Mouse (Mus musculus): ENCODE measurements around the gene Vwa5b1.

The Vwa5b1 gene

DNA sequence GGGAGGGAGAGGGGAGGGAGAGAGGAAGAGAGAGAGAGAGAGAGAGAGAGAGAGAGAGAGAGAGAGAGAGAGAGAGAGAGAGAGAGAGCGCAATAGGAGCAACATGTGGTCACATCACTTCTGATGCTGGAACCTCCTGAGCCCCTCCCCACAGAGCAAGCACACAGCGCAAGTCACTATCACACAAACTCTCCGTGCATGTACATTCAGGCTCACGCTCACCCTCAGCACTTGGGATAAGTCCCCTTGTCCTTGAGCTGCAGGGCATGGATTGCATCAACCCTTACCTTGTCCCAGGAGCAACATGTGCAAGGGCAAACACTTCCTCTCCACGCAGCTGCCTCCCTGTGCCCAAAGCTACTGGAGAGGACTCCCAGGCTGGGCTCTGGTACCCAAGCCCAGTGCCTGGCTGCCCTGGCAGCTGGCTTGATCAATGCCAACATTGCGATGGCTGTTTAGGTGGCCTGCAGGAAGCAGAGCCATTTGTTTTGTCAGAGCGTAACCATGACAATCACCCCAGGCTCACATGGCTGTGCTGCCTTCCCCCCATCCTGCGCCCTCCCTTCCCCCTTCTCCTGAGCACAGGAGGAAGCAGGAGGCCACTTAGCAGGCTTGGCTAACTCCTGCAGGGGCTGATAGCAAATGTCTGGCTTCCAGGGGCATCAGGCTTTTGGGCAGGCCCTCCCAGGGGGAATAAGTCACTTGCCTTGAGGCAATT is at the start of gene Vwa5b1:
TSS of gene Vwa5b1 (minus strand) at position 457 of the 718 bp plus-strand sequence.
- DNase-seq, result no peak

DNA sequence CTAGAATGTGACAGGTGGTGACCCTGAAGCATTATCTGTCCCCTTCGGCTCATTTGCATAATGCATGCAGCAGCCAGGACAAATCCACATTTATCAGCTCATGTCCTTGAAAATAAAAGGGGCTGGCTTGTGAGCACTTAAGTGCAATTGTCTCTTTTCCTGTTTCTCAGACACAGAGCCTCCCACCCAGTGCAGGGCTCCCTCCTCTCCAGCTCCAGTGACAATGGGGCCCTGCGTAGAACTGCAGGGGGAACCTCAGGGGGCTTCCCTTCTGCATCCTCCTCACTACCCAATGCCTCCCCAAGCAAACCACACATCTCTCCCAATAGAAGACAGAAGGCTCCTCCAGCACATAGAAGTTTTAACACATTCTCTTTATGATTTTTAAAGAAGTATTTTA is 47.1 kb upstream of the Vwa5b1 start:
- no peak for DNase-seq

DNA sequence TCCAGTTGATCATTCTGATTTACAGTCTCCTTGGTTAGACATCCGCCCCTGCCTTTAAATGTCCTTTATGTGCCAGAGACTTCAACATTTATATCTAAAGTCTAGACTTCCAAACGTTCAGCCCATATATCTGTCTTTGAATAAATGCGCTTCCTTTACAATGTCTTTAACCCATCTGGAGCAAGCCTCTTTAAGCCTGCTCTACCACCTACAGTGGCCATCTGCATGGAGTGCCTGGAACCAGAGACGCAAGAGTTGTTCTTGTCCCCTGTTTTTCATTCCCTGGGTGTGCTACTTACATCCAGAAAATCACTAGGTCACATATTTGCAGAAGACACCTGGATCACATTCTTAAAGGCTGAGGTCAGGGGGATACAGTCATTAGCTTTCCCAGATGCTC is 44.4 kb upstream of the Vwa5b1 start:
- no peak for DNase-seq

DNA sequence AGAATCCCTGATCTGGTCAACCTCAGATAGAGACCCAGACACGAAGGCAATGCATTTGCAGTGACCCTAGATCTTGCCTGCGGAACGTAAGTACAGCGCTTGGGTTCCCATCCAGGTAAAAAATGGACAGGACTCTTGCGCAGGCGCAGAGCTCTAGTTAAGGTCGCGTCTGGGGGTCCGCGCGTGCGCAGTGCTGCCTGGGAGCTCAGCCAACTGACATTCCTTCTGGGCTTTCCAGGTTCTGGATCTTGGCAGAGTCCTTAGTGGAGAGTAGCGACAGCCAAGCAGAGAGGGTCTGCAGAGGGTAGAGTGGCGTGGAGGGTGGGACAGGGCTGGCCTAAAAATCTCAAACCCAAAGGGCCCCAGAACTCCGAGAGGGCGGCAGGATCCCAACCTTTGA is 41.9 kb upstream of the Vwa5b1 start:
- DNase-seq, result no peak

DNA sequence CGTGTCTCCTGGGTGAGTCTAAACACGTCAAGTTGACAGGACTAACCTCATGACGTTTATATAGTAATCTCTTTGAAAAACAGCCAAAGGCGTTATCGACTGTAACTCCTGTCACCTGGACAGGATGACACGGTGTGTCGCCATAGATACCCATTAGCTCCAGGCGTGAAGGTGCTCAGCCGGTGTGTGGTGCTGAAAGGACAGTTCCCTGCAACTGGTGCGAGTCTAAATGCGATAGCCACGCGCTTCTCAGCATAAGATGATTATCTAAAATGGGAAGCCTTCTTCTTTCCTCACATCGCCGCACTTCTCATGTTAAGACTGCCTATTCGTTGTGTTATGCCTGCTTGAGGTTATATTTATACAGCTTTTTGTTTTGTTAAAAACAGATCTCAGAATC is 40.8 kb upstream of the Vwa5b1 start:
- DNase-seq, result no peak

DNA sequence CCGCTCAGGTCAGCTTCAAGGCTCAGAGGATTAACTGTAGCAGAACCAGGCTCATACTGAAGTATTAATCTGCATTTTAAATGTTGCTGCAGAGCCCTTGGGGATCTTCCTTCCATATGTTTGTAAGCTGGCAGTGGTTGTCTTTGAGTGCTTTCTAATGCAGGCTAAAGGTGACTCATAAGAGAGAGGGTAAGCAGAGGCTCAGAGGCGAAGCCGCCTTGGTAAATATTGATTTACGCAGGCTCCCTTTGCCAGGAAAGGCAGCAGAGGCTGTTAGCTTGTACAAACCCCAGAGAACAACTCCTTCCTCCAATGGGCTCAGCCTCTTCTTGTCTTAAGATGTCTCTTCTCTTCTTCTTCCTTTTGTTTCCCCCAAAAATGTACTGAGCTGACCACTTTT is 36.5 kb upstream of the Vwa5b1 start:
- no peak for DNase-seq

DNA sequence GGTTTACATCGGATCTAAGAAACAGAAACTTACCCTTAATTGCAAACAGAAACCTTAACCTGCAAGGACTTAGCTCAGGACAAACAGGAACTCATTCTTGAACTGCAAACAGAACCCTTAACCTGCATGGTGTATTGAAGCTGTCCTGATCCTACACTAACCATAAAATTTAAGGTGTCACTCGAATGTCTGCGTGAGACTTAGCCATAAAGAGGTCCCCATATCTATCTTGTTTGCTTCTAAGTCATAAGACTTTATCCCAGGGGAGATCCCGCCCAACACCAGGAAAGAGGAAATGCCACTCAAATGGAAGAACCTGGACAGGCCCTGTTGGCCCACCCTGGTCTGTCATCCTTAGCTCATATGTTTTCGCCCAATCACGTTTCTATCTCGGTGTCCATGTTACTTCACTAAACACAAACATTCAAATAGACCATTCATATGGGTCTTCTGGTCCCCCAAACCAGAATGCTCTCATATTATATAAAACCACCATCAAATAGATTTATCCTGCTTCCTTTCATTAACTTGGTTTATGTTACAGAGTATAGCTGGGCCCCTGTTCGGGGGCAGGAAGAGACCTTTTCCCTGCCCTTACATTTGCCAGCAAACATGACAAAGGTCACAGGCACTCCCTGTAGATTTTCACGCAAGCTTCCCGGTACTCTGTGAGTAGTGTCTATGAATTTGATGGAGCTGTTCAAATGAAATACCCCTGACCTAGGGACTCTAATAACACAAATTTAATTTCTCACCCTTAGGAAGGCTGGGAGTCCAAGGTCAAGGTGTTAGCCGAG is 34.6 kb upstream of the Vwa5b1 start:
- no peak for DNase-seq

DNA sequence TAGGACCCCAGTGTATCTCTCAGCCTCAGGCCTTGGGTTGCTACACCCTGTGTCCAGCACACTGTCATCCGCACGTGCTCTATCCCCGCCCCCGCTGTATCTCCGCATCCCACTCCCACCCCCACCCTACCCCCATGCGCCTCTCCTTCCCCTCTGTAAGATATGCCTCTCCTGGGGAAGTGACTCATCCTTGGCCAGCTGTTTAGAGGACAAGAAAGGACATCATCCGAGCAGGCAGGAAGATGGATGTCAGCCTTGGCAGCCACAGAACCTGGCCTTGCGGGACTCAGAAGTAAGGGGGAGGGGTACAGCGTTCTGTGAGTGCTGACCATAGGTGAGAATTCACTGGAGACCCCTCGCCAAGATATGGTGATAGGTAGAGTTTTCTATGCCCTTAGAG is 30.8 kb upstream of the Vwa5b1 start:
- DNase-seq, result no peak

DNA sequence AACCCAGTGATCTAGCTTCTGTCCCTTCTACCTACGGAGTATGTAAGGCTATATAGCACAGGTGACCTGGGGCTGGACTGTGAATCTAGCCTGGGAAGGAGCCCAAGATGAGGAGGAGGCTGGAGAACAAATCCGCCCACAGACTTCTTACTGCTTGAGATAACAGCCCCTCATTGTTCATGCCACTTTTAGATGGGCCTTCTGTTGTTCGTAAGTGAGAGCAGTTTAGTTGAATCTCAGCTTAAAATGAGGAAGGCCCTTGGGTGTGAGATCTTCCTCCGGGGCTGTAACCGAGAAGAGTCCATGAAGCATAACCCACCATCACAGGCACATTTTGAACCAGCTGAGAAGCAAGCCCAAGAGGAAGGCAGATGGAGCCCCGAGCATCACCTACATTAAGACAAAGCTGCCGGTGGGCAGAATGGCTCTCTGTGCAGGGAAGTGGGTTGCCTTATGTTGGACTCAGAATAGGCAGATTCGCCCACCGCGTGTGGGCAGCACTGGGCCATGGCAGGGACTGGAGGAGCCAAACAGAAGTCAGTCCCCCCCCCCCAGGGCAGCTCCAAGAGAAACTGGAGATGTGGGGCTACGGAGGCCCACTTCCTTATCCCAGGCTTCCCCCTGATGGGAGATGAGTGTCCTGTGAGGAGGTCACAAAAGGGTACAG is 24.4 kb upstream of the Vwa5b1 start:
- no peak for DNase-seq

DNA sequence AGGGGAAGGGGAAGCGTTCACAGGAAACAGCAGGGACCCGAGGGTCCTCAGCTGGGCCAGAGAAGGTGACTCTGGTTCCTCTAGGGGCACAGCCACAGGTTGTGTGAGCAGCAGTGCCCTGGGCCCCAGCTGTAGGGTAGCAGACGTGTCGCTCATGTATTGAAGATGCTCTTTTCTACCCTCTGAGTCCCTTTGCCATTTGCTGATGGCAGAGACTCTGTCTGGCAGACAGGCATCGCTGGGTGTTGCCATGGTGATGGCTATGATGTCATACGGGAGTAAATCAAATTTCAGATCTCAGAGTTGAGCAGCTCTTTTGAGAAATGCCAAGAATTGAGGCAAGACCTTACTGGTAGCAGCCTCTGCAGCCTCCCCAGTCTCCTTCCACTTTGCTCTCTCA is 17.4 kb upstream of the Vwa5b1 start:
- DNase-seq, result no peak

DNA sequence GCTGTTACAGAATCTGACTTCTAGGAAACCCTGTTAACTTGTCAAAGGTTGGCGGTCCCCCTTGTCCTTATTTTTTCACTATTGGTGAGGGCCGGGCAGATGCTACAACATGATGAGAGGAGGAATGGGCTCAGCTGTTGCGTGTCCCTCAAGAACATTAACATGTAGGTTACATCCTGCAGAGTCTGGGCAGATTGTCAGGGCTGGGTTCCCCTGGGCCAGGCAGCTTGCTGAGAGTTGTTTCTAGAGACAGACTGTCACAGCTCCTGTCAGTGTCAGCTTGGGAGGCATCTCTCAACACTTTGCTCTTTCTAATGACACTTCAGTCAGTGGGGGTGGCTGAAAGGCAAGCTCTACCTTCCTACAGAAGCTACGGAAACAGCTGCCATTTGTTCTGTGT is 16.2 kb upstream of the Vwa5b1 start:
- no peak for DNase-seq

DNA sequence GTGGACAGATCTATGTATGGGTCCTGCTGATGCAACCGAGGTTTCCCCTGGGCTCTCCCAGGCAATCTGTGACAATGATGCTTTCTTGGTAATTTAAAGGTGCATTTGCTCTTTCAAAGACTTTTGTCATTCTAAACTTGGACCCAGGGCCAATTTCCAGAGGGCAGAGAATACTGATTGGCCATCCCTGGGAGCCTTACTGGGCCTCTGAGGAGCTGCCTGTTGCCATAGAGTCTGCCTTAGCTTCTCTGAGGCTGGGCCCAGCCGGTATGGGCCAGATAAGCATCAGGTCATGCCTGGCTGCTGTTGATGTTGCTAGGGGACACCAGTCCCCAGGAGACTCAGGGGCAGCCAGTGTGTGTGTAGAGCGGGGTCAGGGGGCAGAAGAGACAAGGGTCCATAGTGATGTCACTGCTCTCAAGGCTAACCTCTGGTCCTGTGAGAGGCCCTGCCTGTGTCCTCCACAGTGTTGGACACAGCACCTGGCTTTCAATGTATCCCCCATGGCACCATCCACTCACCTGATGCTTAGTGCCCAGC is 12.5 kb upstream of the Vwa5b1 start:
- DNase-seq, result no peak

DNA sequence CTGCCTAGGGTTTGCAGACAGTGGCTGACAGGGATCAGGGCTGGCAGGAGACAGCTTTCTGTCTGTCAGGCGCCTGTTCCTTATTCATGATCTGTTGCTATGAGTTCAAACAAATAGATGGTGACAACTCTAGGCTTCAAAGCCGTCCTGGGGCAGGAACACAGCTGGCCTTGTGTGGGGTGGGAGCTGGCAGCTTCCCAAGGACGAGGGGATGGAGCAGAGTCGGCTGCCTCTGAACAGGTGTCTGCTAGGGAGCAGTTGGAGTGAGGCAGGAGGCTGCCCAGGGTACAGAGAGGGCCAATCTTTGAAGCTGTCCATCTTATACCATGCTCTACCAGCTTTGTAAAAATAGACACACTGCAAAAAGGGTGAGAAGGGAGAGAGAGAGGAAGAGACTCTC is 6.6 kb upstream of the Vwa5b1 start:
- DNase-seq, result no peak

DNA sequence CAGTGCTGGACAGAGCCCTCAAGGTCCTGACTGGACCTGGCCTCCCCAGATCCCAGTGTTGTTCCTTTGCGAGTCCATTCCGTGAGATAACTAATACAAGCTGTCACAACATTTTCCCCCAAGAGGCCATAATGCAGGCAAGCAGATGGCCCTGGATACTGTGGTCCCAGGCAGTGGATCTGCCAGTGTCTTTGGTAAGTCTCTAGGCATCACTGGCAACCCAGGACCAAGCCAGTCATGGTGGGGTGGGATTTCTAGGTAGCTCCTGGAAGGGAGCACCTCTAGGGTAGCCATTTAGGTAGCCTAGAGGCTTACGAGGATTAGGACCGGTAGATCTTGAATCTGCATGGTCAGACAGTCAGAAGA is 445 bp upstream of the Vwa5b1 start:
- no peak for DNase-seq

DNA sequence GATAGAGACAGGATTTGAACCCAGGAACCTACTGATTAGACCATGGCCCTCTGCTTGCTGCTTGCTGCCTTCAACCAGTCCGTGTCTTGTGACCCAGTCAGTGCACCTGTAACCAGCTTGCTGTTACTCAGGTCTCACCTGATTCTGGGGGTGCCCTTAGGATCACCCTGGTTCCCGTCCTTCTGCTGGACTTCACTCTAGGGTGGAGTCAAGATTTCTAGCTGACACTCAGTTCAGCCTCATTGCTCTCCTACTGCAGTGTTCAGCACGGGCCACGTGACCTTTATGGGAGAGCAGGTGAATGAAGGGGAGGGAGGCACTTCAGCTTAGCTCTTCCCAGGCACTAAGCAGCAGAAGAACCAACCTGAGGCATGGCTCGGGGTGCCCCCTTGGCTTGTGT is 7.4 kb downstream of the Vwa5b1 start:
- DNase-seq, result no peak

DNA sequence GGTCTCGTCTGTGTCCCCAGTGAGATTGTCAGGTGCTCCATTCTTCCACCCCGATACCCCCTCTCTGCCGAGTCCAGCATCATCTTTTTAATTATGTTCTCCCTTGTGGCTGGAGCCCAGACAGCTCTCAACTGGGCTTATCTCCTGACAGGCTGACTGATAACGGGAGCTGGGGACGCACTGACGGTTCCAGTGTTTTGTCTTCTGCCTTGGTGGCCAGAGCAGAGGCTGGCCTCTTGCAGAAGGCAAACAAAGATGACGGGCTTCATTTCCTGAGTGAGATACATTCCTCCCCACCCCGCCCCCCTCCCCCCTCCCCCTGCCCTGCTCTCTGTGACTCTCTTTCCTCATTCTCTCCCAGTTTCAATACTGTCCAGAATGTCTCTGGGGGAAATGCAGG is 21.2 kb downstream of the Vwa5b1 start:
- DNase-seq, result no peak

DNA sequence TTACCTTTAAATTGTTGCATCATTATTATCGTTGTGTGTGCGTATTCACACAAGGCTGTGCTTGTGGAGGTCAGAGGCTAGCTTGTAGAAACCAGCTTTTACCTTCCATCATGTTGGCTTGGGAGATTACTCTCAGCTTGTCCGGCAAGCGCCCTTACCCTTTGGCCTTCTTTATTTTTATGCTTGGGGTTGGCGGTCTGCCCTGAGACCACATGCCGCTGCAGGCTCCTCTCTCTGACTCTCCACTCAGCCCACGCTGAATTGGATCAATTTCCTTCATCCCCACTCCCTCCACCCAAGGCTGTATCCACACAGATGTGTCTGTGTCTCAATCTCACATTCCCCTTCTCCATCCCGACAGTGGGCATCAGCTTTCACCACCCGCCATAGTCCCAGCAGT is 33.8 kb downstream of the Vwa5b1 start:
- DNase-seq, result no peak

DNA sequence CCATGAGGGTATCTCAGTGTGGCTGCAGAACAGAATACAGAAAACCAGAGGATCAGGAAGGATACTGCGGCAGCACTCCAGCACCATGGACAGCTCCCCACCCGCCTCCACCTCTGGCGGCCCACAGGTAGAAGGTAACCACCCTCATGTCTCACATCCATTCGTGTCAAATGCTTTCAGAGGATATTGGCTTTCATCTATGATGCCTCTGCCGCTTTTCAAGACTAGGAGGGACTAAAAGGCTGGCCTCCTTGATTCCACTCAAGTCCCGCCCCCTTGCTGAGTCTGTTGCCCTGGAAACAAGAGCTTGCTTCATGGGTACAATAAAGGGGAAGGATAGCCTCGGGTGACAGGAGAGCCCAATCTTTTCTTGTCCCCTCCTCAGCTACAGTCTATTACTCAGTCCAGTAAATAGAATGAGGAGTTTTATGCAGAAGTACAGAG is 37.8 kb downstream of the Vwa5b1 start:
- DNase-seq, result no peak

DNA sequence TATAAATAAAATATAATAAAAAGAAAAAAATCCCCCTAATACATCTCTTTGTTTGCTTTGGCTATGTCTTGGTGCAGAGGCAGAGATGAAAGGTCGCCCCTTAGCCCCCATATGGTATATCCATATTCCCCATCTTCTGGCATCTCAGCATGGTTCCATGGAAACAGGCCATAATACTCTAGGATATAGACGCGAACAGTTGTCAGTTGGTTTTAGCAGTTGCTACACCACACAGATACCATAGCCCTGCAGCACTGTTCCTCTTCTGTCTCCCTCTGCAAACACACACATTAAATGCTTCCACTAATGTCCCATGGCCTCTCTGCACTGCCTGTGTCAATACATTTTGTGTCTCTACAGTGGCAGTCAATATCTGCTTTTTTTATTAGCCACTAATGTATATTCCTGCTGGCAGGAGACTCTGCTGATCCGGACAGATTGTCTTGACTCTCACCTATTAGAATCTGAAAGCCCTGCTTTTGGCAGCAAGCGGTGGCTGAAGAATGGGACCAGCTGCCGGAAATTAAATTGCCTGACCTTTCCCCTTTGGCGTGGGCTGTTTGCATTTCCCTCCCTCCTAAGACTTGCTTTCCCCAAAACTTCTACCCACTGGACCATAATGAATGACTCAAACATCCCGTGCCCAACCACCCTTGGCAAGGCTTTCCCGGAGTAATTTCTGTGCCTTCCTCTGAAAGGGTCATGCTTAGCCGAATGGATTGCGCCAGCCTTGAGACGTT is 39.1 kb downstream of the Vwa5b1 start:
- no peak for DNase-seq

DNA sequence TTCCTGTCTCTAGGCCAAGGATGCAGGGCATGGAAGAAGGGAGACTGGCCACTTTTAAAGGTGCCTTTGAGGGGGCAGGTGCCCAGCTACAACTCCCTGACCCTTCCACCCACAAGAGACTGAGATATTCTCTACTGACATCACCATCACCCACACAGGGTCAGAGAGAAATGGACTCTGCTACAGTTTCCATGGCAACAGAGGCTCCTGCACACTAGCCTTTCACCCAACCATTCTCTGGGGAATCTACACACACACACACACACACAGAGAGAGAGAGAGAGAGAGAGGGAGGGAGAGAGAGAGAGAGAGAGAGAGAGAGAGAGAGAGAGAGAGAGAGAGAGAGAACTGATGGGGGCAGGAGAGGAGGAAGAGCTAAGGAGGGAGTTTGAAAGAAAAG is 50.7 kb downstream of the Vwa5b1 start:
- no peak for DNase-seq

DNA sequence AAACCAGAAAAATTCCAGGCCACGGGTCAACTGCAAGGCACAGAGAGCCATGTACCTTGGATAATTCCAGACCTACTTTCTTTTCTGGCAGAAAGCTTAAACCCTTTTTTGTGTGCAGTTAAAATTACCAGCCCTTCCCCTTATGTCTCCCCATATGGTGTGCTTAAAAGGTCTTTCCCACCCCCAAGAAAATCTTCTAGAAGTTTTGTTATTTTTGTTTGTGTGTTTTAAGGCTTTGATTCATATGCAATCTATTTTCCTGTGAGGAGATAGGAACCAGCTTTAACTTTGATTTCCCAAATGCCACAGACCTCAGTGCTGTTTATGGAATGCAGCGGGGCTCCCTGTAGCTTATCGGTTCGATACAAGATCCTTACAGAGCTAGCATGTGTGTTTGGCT is 53.2 kb downstream of the Vwa5b1 start:
- no peak for DNase-seq

DNA sequence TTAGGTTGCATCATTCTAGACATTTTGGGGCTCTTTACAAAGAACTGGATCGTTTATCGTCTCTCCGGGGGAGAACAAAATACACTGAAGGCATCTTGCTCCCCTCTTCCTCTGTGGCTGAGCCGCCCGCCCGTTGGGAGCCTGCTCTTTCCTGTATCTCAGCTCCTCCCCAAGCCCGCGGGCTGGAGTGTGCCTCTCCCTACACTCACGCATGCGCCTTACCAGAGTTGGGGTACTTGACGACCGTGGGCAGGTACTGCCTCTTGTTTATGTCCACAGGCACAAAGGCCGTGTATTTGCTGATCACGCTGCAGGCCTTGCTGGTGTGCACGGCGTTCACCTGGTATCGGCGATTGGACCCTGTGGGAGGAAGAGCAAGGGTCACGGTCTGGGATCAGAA is 57.3 kb downstream of the Vwa5b1 start:
- no peak for DNase-seq

DNA sequence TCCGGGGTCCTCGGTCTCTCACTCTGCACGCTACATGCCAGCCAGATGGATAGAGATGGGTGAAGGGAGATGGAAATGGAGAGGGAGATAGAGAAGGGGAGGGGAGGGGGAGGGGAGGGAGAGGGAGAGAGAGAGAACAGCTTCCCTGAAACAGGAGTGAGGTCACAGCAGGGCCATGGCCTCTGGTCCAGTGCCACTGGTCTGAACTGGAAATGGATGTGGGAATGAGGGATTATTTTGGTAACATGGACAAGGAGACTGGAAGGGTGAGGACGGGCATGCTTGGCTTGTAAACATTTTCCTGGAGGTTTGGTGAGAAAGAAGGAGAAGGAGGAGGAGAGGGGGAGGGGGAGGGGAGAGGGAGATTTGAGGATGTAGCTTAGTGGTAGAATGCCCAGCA is 59.0 kb downstream of the Vwa5b1 start:
- DNase-seq, result no peak
